Mouse (Mus musculus): ENCODE results near the gene Fbl.

DNA sequence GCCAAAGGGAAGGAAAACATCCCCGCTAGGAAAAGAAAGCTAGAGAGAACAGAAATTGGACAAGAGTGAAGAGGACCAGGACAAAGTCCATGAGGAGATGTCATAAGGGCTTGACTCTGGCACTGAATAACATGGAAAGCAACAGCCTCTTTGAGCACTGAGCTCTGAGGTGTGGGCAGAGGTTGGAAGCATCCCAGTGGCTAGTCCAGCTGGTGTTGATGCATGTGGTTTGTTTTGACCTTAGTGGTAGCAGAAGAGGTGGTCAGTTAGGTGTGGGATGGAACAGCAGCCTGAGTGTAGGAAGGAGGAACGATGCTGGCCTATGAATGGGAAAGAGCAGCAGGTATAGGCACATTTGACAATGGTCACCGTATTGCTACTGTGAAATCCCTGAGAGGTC, 22.0 kb downstream of the Fbl start:
- TF ChIP-seq EP300 (IDR thresholded peaks at IDR 0.05; ENCODE audit: low read depth) (no peak), CTCF (IDR thresholded peaks at IDR 0.05; ENCODE audit: low read depth) (no peak)

Measured in liver, embryonic 14.5 days (tissue).